Mouse (Mus musculus): Measurements from ENCODE around the gene Gnptab.
"Not testable (repeated sequence)": the region's sequence is repeated elsewhere in the genome, so short reads cannot be mapped to it uniquely, and the experiment has no call there.

Gene Gnptab

GRCm38 (mm10) chr10:88379013-88379885 is at the start of gene Gnptab, which contains the start of gene Dram1:
Gene Gnptab, plus strand, starts transcription at chr10:88379132.
Gene Dram1, minus strand, starts transcription at chr10:88379080.
- DNase-seq (ENCODE audit: low read depth, low spot score), result peak; percentile 92

GRCm38 (mm10) chr10:88330695-88331094 is 48.2 kb upstream of the Gnptab start:
- no peak for DNase-seq (ENCODE audit: low read depth, low spot score)

GRCm38 (mm10) chr10:88340660-88341059 is 38.3 kb upstream of the Gnptab start:
- DNase-seq (ENCODE audit: low read depth, low spot score), result no peak

GRCm38 (mm10) chr10:88341368-88341767 is 37.6 kb upstream of the Gnptab start:
- DNase-seq (ENCODE audit: low read depth, low spot score), result no peak

GRCm38 (mm10) chr10:88345899-88346401 is 33.0 kb upstream of the Gnptab start:
- DNase-seq (ENCODE audit: low read depth, low spot score), result no peak

- DNase-seq (ENCODE audit: low read depth, low spot score), result no peak
These were observed 32.3 kb upstream of the Gnptab start for GRCm38 (mm10) chr10:88346454-88347245.

GRCm38 (mm10) chr10:88349800-88350199 is 29.1 kb upstream of the Gnptab start:
- DNase-seq (ENCODE audit: low read depth, low spot score), result no peak

- no peak for DNase-seq (ENCODE audit: low read depth, low spot score)
These were observed 28.2 kb upstream of the Gnptab start for GRCm38 (mm10) chr10:88350687-88351086.

GRCm38 (mm10) chr10:88351411-88352103 is 27.4 kb upstream of the Gnptab start:
- no peak for DNase-seq (ENCODE audit: low read depth, low spot score)

GRCm38 (mm10) chr10:88352549-88352948 is 26.4 kb upstream of the Gnptab start:
- DNase-seq (ENCODE audit: low read depth, low spot score), result no peak

GRCm38 (mm10) chr10:88354599-88354998 is 24.3 kb upstream of the Gnptab start:
- no peak for DNase-seq (ENCODE audit: low read depth, low spot score)

GRCm38 (mm10) chr10:88356114-88356982 is 22.6 kb upstream of the Gnptab start:
- no peak for DNase-seq (ENCODE audit: low read depth, low spot score)

GRCm38 (mm10) chr10:88356983-88357559 is 21.9 kb upstream of the Gnptab start:
- DNase-seq (ENCODE audit: low read depth, low spot score), result peak; percentile 85

GRCm38 (mm10) chr10:88362218-88362617 is 16.7 kb upstream of the Gnptab start:
- DNase-seq (ENCODE audit: low read depth, low spot score), result no peak

- DNase-seq (ENCODE audit: low read depth, low spot score), result no peak
These were observed 14.7 kb upstream of the Gnptab start for GRCm38 (mm10) chr10:88364221-88364620.

- no peak for DNase-seq (ENCODE audit: low read depth, low spot score)
These were observed 9.7 kb upstream of the Gnptab start for GRCm38 (mm10) chr10:88369233-88369632.

- peak; percentile 36 for DNase-seq (ENCODE audit: low read depth, low spot score)
These were observed 7.1 kb upstream of the Gnptab start for GRCm38 (mm10) chr10:88371793-88372192.

GRCm38 (mm10) chr10:88372436-88372835 is 6.5 kb upstream of the Gnptab start:
- no peak for DNase-seq (ENCODE audit: low read depth, low spot score)

GRCm38 (mm10) chr10:88372945-88373344 is 6.0 kb upstream of the Gnptab start:
- not testable (repeated sequence) for DNase-seq (ENCODE audit: low read depth, low spot score)

GRCm38 (mm10) chr10:88374984-88375383 is 3.9 kb upstream of the Gnptab start:
- DNase-seq (ENCODE audit: low read depth, low spot score), result no peak
